Mouse (Mus musculus): ENCODE data around the gene Nlk. TPM values are rescaled to one million over a fixed set of nuclear protein-coding genes. Genes with fewer than 3 reads are reported as not detected.

Gene Nlk
- polyA plus RNA-seq, 1 experiment from 2014 or later: 13.6 TPM

- H3K27me3 ChIP-seq: no peaks in the 10 kb centered on the region
- no peaks in the 10 kb centered on the region for H3K9me3 ChIP-seq (replicated peaks)
- ATAC-seq (replicated peaks; ENCODE audit: insufficient number of reproducible peaks, insufficient read depth, low FRiP score, low read depth): no peak
- peaks cover 96% of the 10 kb centered on the region for H3K36me3 ChIP-seq
- H3K4me1 ChIP-seq (replicated peaks): peaks cover 4% of the 10 kb centered on the region
- no peak overlapping the region for H3K4me3 ChIP-seq
- no peak overlapping the region for H3K4me2 ChIP-seq
- 75% methylated on average over 2 of the region's 2 CpGs for WGBS
- H3K27ac ChIP-seq: no peak overlapping the region
- no peak overlapping the region for H3K9ac ChIP-seq
These were observed 172.3 kb downstream of the Nlk start for GRCm38 (mm10) chr11:78524838-78525237.

- no peak overlapping the region for H3K27ac ChIP-seq
- ATAC-seq (replicated peaks; ENCODE audit: insufficient number of reproducible peaks, insufficient read depth, low FRiP score, low read depth): no peak
These were observed 173.8 kb downstream of the Nlk start for GRCm38 (mm10) chr11:78523241-78523955.

GRCm38 (mm10) chr11:78522481-78522997 lies 174.6 kb downstream of the Nlk start:
- H3K27ac ChIP-seq: no peak overlapping the region
- 89% methylated on average over 1 of the region's 1 CpGs for WGBS
- peaks cover 98% of the 10 kb centered on the region for H3K36me3 ChIP-seq
- no peak for ATAC-seq (replicated peaks; ENCODE audit: insufficient number of reproducible peaks, insufficient read depth, low FRiP score, low read depth)
- H3K9ac ChIP-seq: no peak overlapping the region
- peaks cover 4% of the 10 kb centered on the region; the same call in 1 of the 2 replicates for H3K4me1 ChIP-seq (replicated peaks)
- H3K9me3 ChIP-seq (replicated peaks): no peaks in the 10 kb centered on the region
- H3K4me2 ChIP-seq: no peak overlapping the region
- H3K27me3 ChIP-seq: no peaks in the 10 kb centered on the region
- H3K4me3 ChIP-seq: no peak overlapping the region

More at GRCm38 (mm10) chr11:78523241-78523955, 173.8 kb downstream of the Nlk start:
- Histone ChIP-seq H3K27me3 (no peaks in the 10 kb centered on the region), H3K4me3 (no peak overlapping the region), H3K4me2 (no peak overlapping the region), H3K9me3 (replicated peaks) (no peaks in the 10 kb centered on the region), H3K36me3 (peaks cover 97% of the 10 kb centered on the region), H3K9ac (no peak overlapping the region), H3K4me1 (replicated peaks) (peaks cover 4% of the 10 kb centered on the region; the same call in 1 of the 2 replicates)
- WGBS: 72% methylated on average over 9 of the region's 9 CpGs

- Histone ChIP-seq H3K36me3 (peaks cover 94% of the 10 kb centered on the region), H3K4me3 (no peak overlapping the region), H3K4me2 (no peak overlapping the region), H3K9ac (no peak overlapping the region), H3K27ac (no peak overlapping the region), H3K27me3 (no peaks in the 10 kb centered on the region), H3K4me1 (replicated peaks) (peaks cover 4% of the 10 kb centered on the region; the same call in 1 of the 2 replicates), H3K9me3 (replicated peaks) (no peaks in the 10 kb centered on the region)
- ATAC-seq (replicated peaks; ENCODE audit: insufficient number of reproducible peaks, insufficient read depth, low FRiP score, low read depth): no peak
- WGBS: 78% methylated on average over 3 of the region's 3 CpGs
These were observed 175.3 kb downstream of the Nlk start for GRCm38 (mm10) chr11:78521880-78522279.

GRCm38 (mm10) chr11:78518931-78519330 lies 178.2 kb downstream of the Nlk start:
- H3K4me2 ChIP-seq: no peak overlapping the region
- no peaks in the 10 kb centered on the region for H3K27me3 ChIP-seq
- 86% methylated on average over 10 of the region's 10 CpGs for WGBS
- H3K9ac ChIP-seq: no peak overlapping the region
- H3K4me1 ChIP-seq (replicated peaks): peaks cover 4% of the 10 kb centered on the region; the same call in 1 of the 2 replicates
- H3K9me3 ChIP-seq (replicated peaks): no peaks in the 10 kb centered on the region
- no peak overlapping the region for H3K4me3 ChIP-seq
- ATAC-seq (replicated peaks; ENCODE audit: insufficient number of reproducible peaks, insufficient read depth, low FRiP score, low read depth): no peak
- peaks cover 95% of the 10 kb centered on the region for H3K36me3 ChIP-seq
- H3K27ac ChIP-seq: no peak overlapping the region

Other genes starting within 250 kb of the Nlk start
- gene Slc46a1, start 231.7 kb downstream of the Nlk start, polyA plus RNA-seq (2015; fragmentation: Nextera tagmentation; extraction: Ambion mirVana): 6.5 and 7.5 TPM in 2 replicates
- gene Sarm1, start 199.6 kb downstream of the Nlk start, polyA plus RNA-seq (2015; fragmentation: Nextera tagmentation; extraction: Ambion mirVana): 0.15 and 0.60 TPM in 2 replicates
- gene Vtn, start 198.3 kb downstream of the Nlk start, polyA plus RNA-seq (2015; fragmentation: Nextera tagmentation; extraction: Ambion mirVana): 1.3 and 4.7 TPM in 2 replicates
- gene Sebox, start 193.9 kb downstream of the Nlk start, polyA plus RNA-seq (2015; fragmentation: Nextera tagmentation; extraction: Ambion mirVana): not detected in 2 replicates
- gene Tmem199, start 185.2 kb downstream of the Nlk start, polyA plus RNA-seq (2015; fragmentation: Nextera tagmentation; extraction: Ambion mirVana): 36.3 and 37.8 TPM in 2 replicates
- gene Poldip2, start 185.2 kb downstream of the Nlk start, polyA plus RNA-seq (2015; fragmentation: Nextera tagmentation; extraction: Ambion mirVana): 157 and 162 TPM in 2 replicates
- 63.7 and 73.0 TPM in 2 replicates for gene Tnfaip1, start 161.0 kb downstream of the Nlk start, polyA plus RNA-seq (2015; fragmentation: Nextera tagmentation; extraction: Ambion mirVana)
- 97.5 and 106 TPM in 2 replicates for gene Ift20, start 161.0 kb downstream of the Nlk start, polyA plus RNA-seq (2015; fragmentation: Nextera tagmentation; extraction: Ambion mirVana)
- 43.8 and 48.7 TPM in 2 replicates for gene Tmem97, start 146.6 kb downstream of the Nlk start, polyA plus RNA-seq (2015; fragmentation: Nextera tagmentation; extraction: Ambion mirVana)
- 23.8 and 27.7 TPM in 2 replicates for gene Ccnq, start 54.4 kb upstream of the Nlk start, polyA plus RNA-seq (2015; fragmentation: Nextera tagmentation; extraction: Ambion mirVana)
- 26.9 and 37.9 TPM in 2 replicates for gene Lyrm9, start 129.2 kb upstream of the Nlk start, polyA plus RNA-seq (2015; fragmentation: Nextera tagmentation; extraction: Ambion mirVana)
- 1.6 and 2.0 TPM in 2 replicates for gene Nos2, start 223.4 kb upstream of the Nlk start, polyA plus RNA-seq (2015; fragmentation: Nextera tagmentation; extraction: Ambion mirVana)

Measured in heart, embryonic 15.5 days (tissue).